Mouse (Mus musculus): ENCODE data around the gene Usp27x. TPM values are rescaled to one million over a fixed set of nuclear protein-coding genes. Genes with fewer than 3 reads are reported as not detected.
A peak's percentile ranks its signal among the peaks of the same experiment; 100 is the strongest.

Usp27x gene
- 1.6 and 1.9 TPM in 2 replicates for polyA plus RNA-seq (2015; fragmentation: Nextera tagmentation; extraction: Ambion mirVana)

DNA sequence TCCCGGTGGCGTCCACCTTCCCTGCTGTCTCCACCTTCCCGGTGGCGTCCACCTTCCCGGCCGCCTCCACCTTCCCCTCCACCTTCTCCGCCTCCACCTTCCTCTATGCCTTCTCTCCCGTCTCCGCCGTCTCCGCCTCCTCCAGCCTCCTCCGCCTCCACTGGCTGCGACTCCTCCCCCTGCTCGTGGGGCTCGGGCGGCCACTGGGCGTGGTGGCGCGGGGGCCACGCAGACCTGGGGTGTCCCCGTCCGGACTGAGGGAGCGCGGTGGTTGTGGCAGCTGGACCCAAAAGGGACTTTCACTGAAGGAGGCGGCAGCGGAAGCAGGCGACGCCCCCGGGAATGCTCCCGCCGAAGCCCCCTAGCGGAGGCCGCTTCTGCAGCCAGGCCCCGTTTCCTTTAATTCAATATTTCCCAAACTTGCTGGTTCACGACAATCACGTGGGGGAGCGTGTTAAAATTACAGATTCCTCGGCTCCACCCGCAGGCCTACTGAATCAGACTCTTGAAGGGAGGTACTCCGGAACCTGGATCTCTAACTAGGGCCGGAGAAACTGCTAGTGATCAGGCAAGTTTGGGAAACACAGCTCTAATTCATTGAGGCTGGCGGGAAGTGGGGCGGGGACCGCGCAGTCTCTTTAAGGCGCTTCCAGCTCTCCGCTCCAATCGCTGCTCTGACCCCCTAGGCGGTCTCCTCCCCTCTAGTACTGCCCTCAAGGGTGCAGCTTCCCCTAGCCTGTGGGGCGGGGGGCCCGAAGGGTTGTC is at the start of gene Usp27x:
Gene Usp27x, minus strand, starts transcription at position 115 of the 765 bp plus-strand sequence.
- Histone ChIP-seq H3K9ac (ENCODE audit: low read depth, low read length) (peak within 1 kb of the TSS; percentile 75), H3K27ac (ENCODE audit: low read depth, low read length) (peak within 1 kb of the TSS; percentile 86), H3K27me3 (replicated peaks; ENCODE audit: control insufficient read depth, insufficient read depth, low read length) (no peaks in the 10 kb centered on the region), H3K36me3 (ENCODE audit: control insufficient read depth, insufficient read depth, low read length) (no peaks in the 10 kb centered on the region), H3K4me2 (ENCODE audit: low read length) (peak within 1 kb of the TSS; percentile 71), H3K4me1 (ENCODE audit: control insufficient read depth, insufficient read depth, low read depth, low read length) (peaks cover 4% of the 10 kb centered on the region; the same call in 1 of the 2 replicates), H3K9me3 (ENCODE audit: control insufficient read depth, low read length) (no peaks in the 10 kb centered on the region), H3K4me3 (ENCODE audit: low read length) (peak within 1 kb of the TSS; percentile 54)
- WGBS: 26% methylated on average over 48 of the region's 51 CpGs
- ATAC-seq: peak; percentile 92

- H3K36me3 ChIP-seq (ENCODE audit: control insufficient read depth, insufficient read depth, low read length): no peaks in the 10 kb centered on the region
- peak overlapping the region; percentile 74 for H3K4me2 ChIP-seq (ENCODE audit: low read length)
- no peaks in the 10 kb centered on the region for H3K9me3 ChIP-seq (ENCODE audit: control insufficient read depth, low read length)
- no peaks in the 10 kb centered on the region for H3K4me1 ChIP-seq (ENCODE audit: control insufficient read depth, insufficient read depth, low read depth, low read length)
- H3K27ac ChIP-seq (ENCODE audit: low read depth, low read length): no peak overlapping the region
- peak overlapping the region; percentile 46 for H3K4me3 ChIP-seq (ENCODE audit: low read length)
- 12% methylated on average over 26 of the region's 26 CpGs for WGBS
- ATAC-seq: peak; percentile 80
- H3K27me3 ChIP-seq (replicated peaks; ENCODE audit: control insufficient read depth, insufficient read depth, low read length): no peaks in the 10 kb centered on the region; the same call in 1 of the 2 replicates
- H3K9ac ChIP-seq (ENCODE audit: low read depth, low read length): peak overlapping the region; percentile 55
Observed at GRCm38 (mm10) chrX:7422691-7423111, 47.1 kb upstream of the Usp27x start.

DNA sequence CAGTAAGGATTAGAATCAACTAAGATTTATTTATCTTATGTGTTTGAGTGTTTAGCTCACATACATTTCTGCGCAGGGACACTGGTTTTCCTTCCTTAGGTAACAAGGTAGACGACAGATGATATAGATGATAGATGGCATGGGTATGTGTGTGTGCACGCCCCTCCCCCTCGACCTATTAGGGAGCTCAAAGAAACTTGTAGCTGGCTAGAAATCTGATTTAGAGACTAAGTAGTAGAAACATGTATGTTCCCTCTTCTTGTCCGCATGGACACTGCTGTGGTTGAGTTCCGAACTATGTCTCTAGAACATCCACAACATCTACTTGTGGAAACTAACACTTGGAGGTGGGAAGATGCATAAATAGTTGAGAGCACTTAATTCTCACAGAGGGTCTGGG is 46.5 kb upstream of the Usp27x start:
- no peak for ATAC-seq

GRCm38 (mm10) chrX:7421016-7421415 is 45.4 kb upstream of the Usp27x start:
- no peaks in the 10 kb centered on the region for H3K4me1 ChIP-seq (ENCODE audit: control insufficient read depth, insufficient read depth, low read depth, low read length)
- H3K36me3 ChIP-seq (ENCODE audit: control insufficient read depth, insufficient read depth, low read length): no peaks in the 10 kb centered on the region
- no peak overlapping the region for H3K27ac ChIP-seq (ENCODE audit: low read depth, low read length)
- H3K9me3 ChIP-seq (ENCODE audit: control insufficient read depth, low read length): no peaks in the 10 kb centered on the region
- 24% methylated on average over 3 of the region's 3 CpGs for WGBS
- no peak overlapping the region for H3K9ac ChIP-seq (ENCODE audit: low read depth, low read length)
- ATAC-seq: peak; percentile 74
- peak overlapping the region; percentile 33 for H3K4me2 ChIP-seq (ENCODE audit: low read length)
- H3K27me3 ChIP-seq (replicated peaks; ENCODE audit: control insufficient read depth, insufficient read depth, low read length): no peaks in the 10 kb centered on the region
- H3K4me3 ChIP-seq (ENCODE audit: low read length): no peak overlapping the region

More for the DNA sequence above, 46.5 kb upstream of the Usp27x start:
- Histone ChIP-seq H3K9ac (ENCODE audit: low read depth, low read length) (no peak overlapping the region), H3K27me3 (replicated peaks; ENCODE audit: control insufficient read depth, insufficient read depth, low read length) (no peaks in the 10 kb centered on the region; the same call in 1 of the 2 replicates), H3K9me3 (ENCODE audit: control insufficient read depth, low read length) (no peaks in the 10 kb centered on the region), H3K4me1 (ENCODE audit: control insufficient read depth, insufficient read depth, low read depth, low read length) (no peaks in the 10 kb centered on the region), H3K36me3 (ENCODE audit: control insufficient read depth, insufficient read depth, low read length) (no peaks in the 10 kb centered on the region), H3K27ac (ENCODE audit: low read depth, low read length) (no peak overlapping the region), H3K4me2 (ENCODE audit: low read length) (peak overlapping the region; percentile 74), H3K4me3 (ENCODE audit: low read length) (peak overlapping the region; percentile 46)
- 73% methylated on average over 6 of the region's 6 CpGs for WGBS

GRCm38 (mm10) chrX:7416178-7416871 is 40.7 kb upstream of the Usp27x start:
- Histone ChIP-seq H3K4me3 (ENCODE audit: low read length) (no peak overlapping the region), H3K36me3 (ENCODE audit: control insufficient read depth, insufficient read depth, low read length) (no peaks in the 10 kb centered on the region), H3K9me3 (ENCODE audit: control insufficient read depth, low read length) (no peaks in the 10 kb centered on the region), H3K4me2 (ENCODE audit: low read length) (peak overlapping the region; percentile 9), H3K27me3 (replicated peaks; ENCODE audit: control insufficient read depth, insufficient read depth, low read length) (no peaks in the 10 kb centered on the region), H3K9ac (ENCODE audit: low read depth, low read length) (no peak overlapping the region), H3K4me1 (ENCODE audit: control insufficient read depth, insufficient read depth, low read depth, low read length) (no peaks in the 10 kb centered on the region), H3K27ac (ENCODE audit: low read depth, low read length) (no peak overlapping the region)
- peak; percentile 90 for ATAC-seq
- 28% methylated on average over 12 of the region's 12 CpGs for WGBS

- H3K9ac ChIP-seq (ENCODE audit: low read depth, low read length): no peak overlapping the region
- no peak for ATAC-seq
- H3K27ac ChIP-seq (ENCODE audit: low read depth, low read length): no peak overlapping the region
- H3K9me3 ChIP-seq (ENCODE audit: control insufficient read depth, low read length): no peaks in the 10 kb centered on the region
- no peak overlapping the region for H3K4me2 ChIP-seq (ENCODE audit: low read length)
- no peaks in the 10 kb centered on the region for H3K4me1 ChIP-seq (ENCODE audit: control insufficient read depth, insufficient read depth, low read depth, low read length)
- WGBS: 89% methylated on average over 6 of the region's 6 CpGs
- no peak overlapping the region for H3K4me3 ChIP-seq (ENCODE audit: low read length)
- H3K36me3 ChIP-seq (ENCODE audit: control insufficient read depth, insufficient read depth, low read length): no peaks in the 10 kb centered on the region
- H3K27me3 ChIP-seq (replicated peaks; ENCODE audit: control insufficient read depth, insufficient read depth, low read length): no peaks in the 10 kb centered on the region
Observed at GRCm38 (mm10) chrX:7415308-7415707, 39.7 kb upstream of the Usp27x start.

GRCm38 (mm10) chrX:7412239-7413033 is 36.8 kb upstream of the Usp27x start:
- no peaks in the 10 kb centered on the region for H3K9me3 ChIP-seq (ENCODE audit: control insufficient read depth, low read length)
- no peak for ATAC-seq
- H3K4me1 ChIP-seq (ENCODE audit: control insufficient read depth, insufficient read depth, low read depth, low read length): no peaks in the 10 kb centered on the region
- WGBS: 82% methylated on average over 16 of the region's 16 CpGs
- no peak overlapping the region for H3K4me2 ChIP-seq (ENCODE audit: low read length)
- no peak overlapping the region for H3K4me3 ChIP-seq (ENCODE audit: low read length)
- H3K36me3 ChIP-seq (ENCODE audit: control insufficient read depth, insufficient read depth, low read length): no peaks in the 10 kb centered on the region
- no peak overlapping the region for H3K27ac ChIP-seq (ENCODE audit: low read depth, low read length)
- H3K27me3 ChIP-seq (replicated peaks; ENCODE audit: control insufficient read depth, insufficient read depth, low read length): no peaks in the 10 kb centered on the region
- H3K9ac ChIP-seq (ENCODE audit: low read depth, low read length): no peak overlapping the region

DNA sequence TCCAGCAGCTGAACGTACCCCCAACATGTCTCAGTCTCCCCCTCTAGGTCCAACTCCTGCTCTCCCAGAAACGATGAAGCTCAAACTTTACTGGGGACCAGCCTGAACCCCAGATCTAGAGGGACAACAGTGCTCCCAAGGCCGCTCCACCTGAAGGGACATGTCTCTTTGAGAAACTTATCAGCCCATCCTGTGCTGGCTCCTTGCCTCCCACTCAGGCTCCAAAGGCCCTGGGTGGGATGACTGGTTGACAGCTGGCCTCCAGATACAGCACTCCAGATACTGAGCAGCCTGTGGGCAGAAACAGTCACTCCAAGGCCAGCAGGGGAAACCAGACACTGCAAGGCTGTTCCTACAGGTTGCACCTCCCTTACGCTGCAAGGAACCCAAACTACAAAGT is 956 bp upstream of the Usp27x start:
- H3K4me1 ChIP-seq (ENCODE audit: control insufficient read depth, insufficient read depth, low read depth, low read length): peaks cover 4% of the 10 kb centered on the region; the same call in 1 of the 2 replicates
- ATAC-seq: no peak; the same call in none of the 2 replicates
- H3K9me3 ChIP-seq (ENCODE audit: control insufficient read depth, low read length): no peaks in the 10 kb centered on the region
- H3K4me3 ChIP-seq (ENCODE audit: low read length): peak overlapping the region; percentile 54
- H3K4me2 ChIP-seq (ENCODE audit: low read length): peak overlapping the region; percentile 71
- peak overlapping the region; percentile 75 for H3K9ac ChIP-seq (ENCODE audit: low read depth, low read length)
- 33% methylated on average over 4 of the region's 4 CpGs for WGBS
- H3K27ac ChIP-seq (ENCODE audit: low read depth, low read length): peak overlapping the region; percentile 86
- H3K27me3 ChIP-seq (replicated peaks; ENCODE audit: control insufficient read depth, insufficient read depth, low read length): no peaks in the 10 kb centered on the region
- H3K36me3 ChIP-seq (ENCODE audit: control insufficient read depth, insufficient read depth, low read length): no peaks in the 10 kb centered on the region
